Mouse (Mus musculus): ENCODE measurements around the gene Gp9.

- TF ChIP-seq CEBPB (IDR thresholded peaks at IDR 0.05; ENCODE audit: insufficient read depth, poor library complexity, severe bottlenecking) = no peak
- TF ChIP-seq POLR2A (IDR thresholded peaks at IDR 0.05; ENCODE audit: insufficient read length, low read depth) = no peak
- no peak for TF ChIP-seq POLR2AphosphoS2 (IDR thresholded peaks at IDR 0.05; ENCODE audit: insufficient read length, low read depth)
- TF ChIP-seq MYOG (IDR thresholded peaks at IDR 0.05; ENCODE audit: control insufficient read depth in 1 of 3, insufficient read depth in 1 of 3, insufficient read length in 2 of 3, low read depth in 2 of 3) = no peak
- TF ChIP-seq USF1 (IDR thresholded peaks at IDR 0.05; ENCODE audit: low read depth) = no peak
- no peak for TF ChIP-seq E2F4 (IDR thresholded peaks at IDR 0.05; ENCODE audit: insufficient read depth)
- no peak for TF ChIP-seq SRF (IDR thresholded peaks at IDR 0.05; ENCODE audit: control insufficient read depth, insufficient read length, low read depth)
- TF ChIP-seq MYOD1 (IDR thresholded peaks at IDR 0.05; ENCODE audit: control insufficient read depth in 1 of 3, insufficient read length in 2 of 3, low read depth in 2 of 3) = no peak
- TF ChIP-seq REST (IDR thresholded peaks at IDR 0.05; ENCODE audit: insufficient read depth, insufficient read length) = no peak
- no peak for TF ChIP-seq MAX (IDR thresholded peaks at IDR 0.05; ENCODE audit: low read depth)
- no peak for TF ChIP-seq TCF12 (IDR thresholded peaks at IDR 0.05; ENCODE audit: insufficient read depth, poor library complexity, severe bottlenecking)
Measured at GRCm38 (mm10) chr6:87750184-87750910, 27.5 kb upstream of the Gp9 start.

Data from myocyte (in vitro differentiated cells).